Mouse (Mus musculus) erythroblast, embryonic 14.5 days (primary cell): Measurements from ENCODE around the gene E2f2. TPM values are rescaled to one million over a fixed set of nuclear protein-coding genes. Genes with fewer than 3 reads are reported as not detected.

Experiments
- H3K27me3 ChIP-seq: 2 replicates; pipeline ENCODE4 v1.6.1; 2012; ENCODE audit warnings: inconsistent platforms; ENCODE audit not compliant: control insufficient read depth
- H3K36me3 ChIP-seq: 2 replicates; pipeline ENCODE4 v1.6.1; 2012; ENCODE audit warnings: mild to moderate bottlenecking, inconsistent platforms; ENCODE audit not compliant: control insufficient read depth
- H3K4me1 ChIP-seq: 2 replicates; pipeline ENCODE4 v1.6.1; 2012; ENCODE audit warnings: inconsistent platforms; ENCODE audit not compliant: control insufficient read depth
- H3K4me3 ChIP-seq: replicated peaks from 2 replicates; pipeline ENCODE3; 2012; ENCODE audit warnings: moderate library complexity, mild to moderate bottlenecking, inconsistent platforms
- H3K9me3 ChIP-seq: 2 replicates; pipeline ENCODE4 v1.6.1; 2012; ENCODE audit warnings: low read length, inconsistent platforms, mixed read lengths; ENCODE audit not compliant: control insufficient read depth
- GATA1 ChIP-seq: IDR thresholded peaks from 2 replicates; pipeline ENCODE4 v1.6.1; 2012; ENCODE audit warnings: low read length, inconsistent platforms, mixed read lengths
- TAL1 ChIP-seq: IDR thresholded peaks from 3 replicates; pipeline ENCODE4 v1.6.1; 2012; ENCODE audit warnings: low read length, inconsistent platforms, mixed read lengths
- polyA plus RNA-seq: library from polyadenylated mRNA; stranded (reverse); fragments of >175 nt; gene quantifications from 2 replicates; pipeline ENCODE4 v1.2.3, GENCODE M21; 2012

Gene E2f2
- polyA plus RNA-seq, 1 experiment: 108 TPM

- no peak overlapping the region for H3K4me3 ChIP-seq
- peaks cover 80% of the 10 kb centered on the region for H3K27me3 ChIP-seq
- peaks cover 2% of the 10 kb centered on the region; the same call in 1 of the 2 replicates for H3K36me3 ChIP-seq
- no peaks in the 10 kb centered on the region for H3K9me3 ChIP-seq
- TF ChIP-seq GATA1 (no peak), TAL1 (no peak)
- no peaks in the 10 kb centered on the region; the same call in 1 of the 2 replicates for H3K4me1 ChIP-seq
These were observed 70.0 kb downstream of the E2f2 start for GRCm38 (mm10) chr4:136242065-136242703.

DNA sequence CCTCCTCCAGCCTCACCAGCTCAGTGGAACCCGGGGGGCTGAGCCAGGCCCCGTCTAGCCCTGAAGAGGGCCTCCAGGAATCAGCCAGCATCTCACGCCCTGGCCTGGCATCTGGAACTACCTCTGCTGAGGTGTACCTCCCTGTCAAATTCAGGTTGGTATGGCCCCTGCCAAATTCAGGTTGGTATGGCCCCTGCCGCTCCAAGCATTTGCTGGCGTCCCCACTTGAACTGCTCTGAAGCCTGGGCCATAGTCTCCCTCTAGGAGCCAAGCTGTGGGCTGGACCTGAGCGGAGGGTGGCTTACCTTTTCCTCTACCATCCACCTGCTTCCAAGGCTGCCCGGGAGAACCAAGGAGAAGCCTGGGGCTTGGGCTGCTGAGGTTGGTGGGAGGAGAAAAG is 70.5 kb downstream of the E2f2 start:
- H3K27me3 ChIP-seq: peaks cover 81% of the 10 kb centered on the region
- no peaks in the 10 kb centered on the region; the same call in 1 of the 2 replicates for H3K4me1 ChIP-seq
- no peaks in the 10 kb centered on the region for H3K9me3 ChIP-seq
- no peak for TF ChIP-seq TAL1
- TF ChIP-seq GATA1: no peak
- peaks cover 2% of the 10 kb centered on the region; the same call in 1 of the 2 replicates for H3K36me3 ChIP-seq
- no peak overlapping the region for H3K4me3 ChIP-seq

DNA sequence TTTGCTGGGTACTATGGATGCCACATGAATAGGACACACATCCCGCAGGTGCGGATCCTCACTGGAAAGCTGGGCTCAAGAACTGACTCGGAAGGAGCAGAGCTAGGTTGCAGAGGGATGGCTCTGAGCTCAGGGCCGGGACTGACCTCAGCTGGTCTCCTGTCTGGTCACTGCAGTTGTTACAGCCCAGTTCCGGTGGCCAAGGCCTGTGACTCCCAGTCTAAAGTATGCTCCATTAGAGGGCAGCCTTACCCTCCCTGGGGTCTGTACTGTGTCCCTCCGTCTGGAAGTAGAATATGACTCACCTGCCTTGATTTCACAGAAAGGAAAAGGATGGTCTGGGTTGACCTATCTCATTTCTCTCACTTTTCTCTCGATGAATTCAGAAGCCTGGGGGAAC is 72.0 kb downstream of the E2f2 start:
- H3K9me3 ChIP-seq: no peaks in the 10 kb centered on the region
- peaks cover 2% of the 10 kb centered on the region; the same call in 1 of the 2 replicates for H3K36me3 ChIP-seq
- no peak overlapping the region for H3K4me3 ChIP-seq
- peaks cover 81% of the 10 kb centered on the region for H3K27me3 ChIP-seq
- H3K4me1 ChIP-seq: no peaks in the 10 kb centered on the region
- no peak for TF ChIP-seq GATA1
- no peak for TF ChIP-seq TAL1

Other genes starting within 250 kb of the E2f2 start
- gene Hmgcl, start 225.9 kb upstream of the E2f2 start, polyA plus RNA-seq: 4.9 and 5.7 TPM in 2 replicates
- 3.9 and 5.3 TPM in 2 replicates for gene Gale, start 208.7 kb upstream of the E2f2 start, polyA plus RNA-seq
- gene Lypla2, start 199.8 kb upstream of the E2f2 start, polyA plus RNA-seq: 13.4 and 14.0 TPM in 2 replicates
- gene Pithd1, start 185.1 kb upstream of the E2f2 start, polyA plus RNA-seq: 16.8 and 28.3 TPM in 2 replicates
- gene Eloa, start 150.6 kb upstream of the E2f2 start, polyA plus RNA-seq: 0.98 and 1.5 TPM in 2 replicates
- gene Rpl11, start 119.0 kb upstream of the E2f2 start, polyA plus RNA-seq: 148 and 157 TPM in 2 replicates
- gene Id3, start 28.9 kb upstream of the E2f2 start, polyA plus RNA-seq: 0.38 and 0.54 TPM in 2 replicates
- 0.01 TPM in 2 replicates for gene Asap3, start 34.0 kb downstream of the E2f2 start, polyA plus RNA-seq
- gene Tcea3, start 75.3 kb downstream of the E2f2 start, polyA plus RNA-seq: not detected in 2 replicates
- gene Zfp46, start 112.3 kb downstream of the E2f2 start, polyA plus RNA-seq: 0.17 and 0.27 TPM in 2 replicates
- 5.8 and 6.6 TPM in 2 replicates for gene Hnrnpr, start 138.5 kb downstream of the E2f2 start, polyA plus RNA-seq